Mouse (Mus musculus): ENCODE results near the gene Gale. TPM values are rescaled to one million over a fixed set of nuclear protein-coding genes. Genes with fewer than 3 reads are reported as not detected.

Gale gene
- polyA plus RNA-seq, 1 experiment = 37.0 TPM

DNA sequence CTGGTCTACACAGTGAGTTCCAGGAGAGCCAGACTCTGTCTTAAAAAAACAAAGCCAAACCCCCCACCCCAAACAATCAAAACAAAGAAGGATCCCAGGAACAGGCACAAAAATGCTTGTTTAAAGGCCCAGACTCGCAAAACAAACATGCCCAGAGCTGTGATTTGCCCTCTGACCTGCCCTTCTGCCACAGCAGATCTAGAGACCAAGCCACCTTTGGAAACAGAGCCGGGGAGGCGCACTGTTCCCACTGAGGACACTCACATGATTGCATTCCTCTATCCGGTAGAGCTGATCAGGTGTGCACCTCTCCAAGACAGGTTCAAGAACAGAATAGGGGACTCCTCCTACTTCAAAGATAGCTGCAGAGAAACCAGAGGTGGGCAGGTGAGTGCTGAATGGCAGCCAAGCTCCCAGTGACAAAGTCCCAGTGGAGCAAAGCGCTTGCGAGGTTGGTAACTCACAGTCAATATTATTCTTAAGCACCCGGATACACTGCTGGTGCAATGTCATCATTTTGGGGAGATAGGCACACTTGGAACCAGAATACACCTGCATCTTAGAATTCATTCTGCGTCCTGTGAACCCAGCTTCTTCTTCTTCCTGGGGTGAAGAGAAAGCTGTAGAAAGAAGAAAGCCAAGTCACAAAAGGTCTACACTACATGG lies 45.4 kb downstream of the Gale start:
- Histone ChIP-seq H3K4me3 (ENCODE audit: control insufficient read depth, insufficient read depth, low read length) (no peak overlapping the region), H3K4me1 (replicated peaks; ENCODE audit: control insufficient read depth, insufficient read depth, low read length) (no peaks in the 10 kb centered on the region), H3K27ac (ENCODE audit: control insufficient read depth, insufficient read depth, low read length) (no peak overlapping the region), H3K36me3 (ENCODE audit: control insufficient read depth, insufficient read depth, low read length) (peaks cover 96% of the 10 kb centered on the region), H3K27me3 (ENCODE audit: control insufficient read depth, insufficient read depth, low read length) (no peaks in the 10 kb centered on the region)
- WGBS = 97% methylated on average over 8 of the region's 8 CpGs
- no peak for DNase-seq
- no peak for TF ChIP-seq CTCF (IDR thresholded peaks at IDR 0.05; ENCODE audit: borderline replicate concordance, control insufficient read depth, extremely low read depth, insufficient read depth, low read length, poor library complexity)
- no peak for TF ChIP-seq POLR2A (IDR thresholded peaks at IDR 0.05; ENCODE audit: control insufficient read depth, extremely low read depth, insufficient read depth, low read length, poor library complexity)

DNA sequence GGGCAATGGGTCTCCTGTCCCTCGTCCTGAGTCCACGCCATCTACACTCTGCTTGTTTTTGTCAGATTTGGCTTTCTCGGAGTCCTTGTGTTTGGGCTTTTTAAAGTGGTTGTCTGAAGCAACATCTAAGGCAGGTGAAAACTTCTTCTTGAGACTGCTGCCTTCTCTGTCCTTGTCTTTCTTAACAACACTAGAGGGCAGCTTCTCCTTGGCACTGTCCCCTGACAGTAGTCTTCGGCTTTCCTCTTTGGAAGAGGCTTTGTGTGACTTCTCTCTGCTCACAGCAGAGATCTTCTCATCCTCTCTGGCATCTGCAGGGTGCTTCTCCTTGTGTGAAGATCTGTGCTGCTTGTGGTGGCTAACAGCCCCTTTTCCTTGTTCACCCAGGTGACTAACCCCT lies 47.1 kb downstream of the Gale start:
- H3K27ac ChIP-seq (ENCODE audit: control insufficient read depth, insufficient read depth, low read length) = no peak overlapping the region
- H3K36me3 ChIP-seq (ENCODE audit: control insufficient read depth, insufficient read depth, low read length) = peaks cover 85% of the 10 kb centered on the region
- no peak overlapping the region for H3K4me3 ChIP-seq (ENCODE audit: control insufficient read depth, insufficient read depth, low read length)
- no peaks in the 10 kb centered on the region for H3K27me3 ChIP-seq (ENCODE audit: control insufficient read depth, insufficient read depth, low read length)
- TF ChIP-seq CTCF (IDR thresholded peaks at IDR 0.05; ENCODE audit: borderline replicate concordance, control insufficient read depth, extremely low read depth, insufficient read depth, low read length, poor library complexity) = no peak
- no peak for TF ChIP-seq POLR2A (IDR thresholded peaks at IDR 0.05; ENCODE audit: control insufficient read depth, extremely low read depth, insufficient read depth, low read length, poor library complexity)
- DNase-seq = no peak
- 94% methylated on average over 4 of the region's 4 CpGs for WGBS
- H3K4me1 ChIP-seq (replicated peaks; ENCODE audit: control insufficient read depth, insufficient read depth, low read length) = no peaks in the 10 kb centered on the region

DNA sequence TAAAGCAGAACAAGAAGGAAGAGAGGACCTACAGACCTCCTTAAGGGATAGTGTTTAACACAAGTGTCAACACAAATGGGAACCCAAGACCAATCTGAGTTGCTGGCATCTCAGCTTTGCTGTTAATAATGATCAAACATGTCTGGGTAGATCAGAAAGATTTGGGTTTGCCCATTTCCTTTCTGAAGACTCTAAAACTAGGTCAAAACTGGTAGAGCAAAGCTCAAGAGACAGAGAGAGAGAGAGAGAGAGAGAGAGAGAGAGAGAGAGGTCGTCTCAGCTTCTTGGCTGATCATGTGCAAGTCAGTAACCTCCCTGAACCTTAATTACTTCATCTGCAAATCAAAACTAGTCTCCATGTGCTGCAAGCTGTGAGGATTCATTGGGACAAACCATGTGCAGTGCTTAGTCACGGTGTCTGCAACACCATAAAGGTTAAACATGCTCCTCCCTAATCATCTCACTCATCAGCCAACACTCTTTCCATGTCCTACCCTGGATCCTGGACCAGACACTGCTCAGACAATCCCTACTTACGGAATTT lies 52.6 kb downstream of the Gale start:
- Histone ChIP-seq H3K27ac (ENCODE audit: control insufficient read depth, insufficient read depth, low read length) (no peak overlapping the region; the same call in 1 of the 2 replicates), H3K4me3 (ENCODE audit: control insufficient read depth, insufficient read depth, low read length) (no peak overlapping the region), H3K27me3 (ENCODE audit: control insufficient read depth, insufficient read depth, low read length) (no peaks in the 10 kb centered on the region), H3K4me1 (replicated peaks; ENCODE audit: control insufficient read depth, insufficient read depth, low read length) (peaks cover 5% of the 10 kb centered on the region), H3K36me3 (ENCODE audit: control insufficient read depth, insufficient read depth, low read length) (peaks cover 34% of the 10 kb centered on the region)
- TF ChIP-seq CTCF (IDR thresholded peaks at IDR 0.05; ENCODE audit: borderline replicate concordance, control insufficient read depth, extremely low read depth, insufficient read depth, low read length, poor library complexity) (no peak), POLR2A (IDR thresholded peaks at IDR 0.05; ENCODE audit: control insufficient read depth, extremely low read depth, insufficient read depth, low read length, poor library complexity) (no peak)
- WGBS = 62% methylated on average over 3 of the region's 3 CpGs
- no peak for DNase-seq

Other genes starting within 250 kb of the Gale start
- gene Il22ra1, start 235.6 kb upstream of the Gale start, polyA plus RNA-seq (2012; rRNA removed) = 0.24 and 0.40 TPM in 2 replicates
- gene Myom3, start 204.0 kb upstream of the Gale start, polyA plus RNA-seq (2012; rRNA removed) = 0.08 and 0.13 TPM in 2 replicates
- 194 and 220 TPM in 2 replicates for gene Srsf10, start 108.0 kb upstream of the Gale start, polyA plus RNA-seq (2012; rRNA removed)
- gene Pnrc2, start 89.9 kb upstream of the Gale start, polyA plus RNA-seq (2012; rRNA removed) = 26.7 and 28.6 TPM in 2 replicates
- gene Cnr2, start 68.3 kb upstream of the Gale start, polyA plus RNA-seq (2012; rRNA removed) = 9.3 and 9.5 TPM in 2 replicates
- gene Fuca1, start 43.0 kb upstream of the Gale start, polyA plus RNA-seq (2012; rRNA removed) = 37.5 and 43.5 TPM in 2 replicates
- 46.4 and 53.1 TPM in 2 replicates for gene Hmgcl, start 17.3 kb upstream of the Gale start, polyA plus RNA-seq (2012; rRNA removed)
- gene Lypla2, start 8.9 kb downstream of the Gale start, polyA plus RNA-seq (2012; rRNA removed) = 214 and 224 TPM in 2 replicates
- 140 and 171 TPM in 2 replicates for gene Pithd1, start 23.5 kb downstream of the Gale start, polyA plus RNA-seq (2012; rRNA removed)
- gene Eloa, start 58.0 kb downstream of the Gale start, polyA plus RNA-seq (2012; rRNA removed) = 18.6 and 20.4 TPM in 2 replicates
- 418 and 466 TPM in 2 replicates for gene Rpl11, start 89.7 kb downstream of the Gale start, polyA plus RNA-seq (2012; rRNA removed)
- gene Id3, start 179.8 kb downstream of the Gale start, polyA plus RNA-seq (2012; rRNA removed) = 312 and 357 TPM in 2 replicates
- gene E2f2, start 208.7 kb downstream of the Gale start, polyA plus RNA-seq (2012; rRNA removed) = 164 and 208 TPM in 2 replicates
- 4.1 and 4.4 TPM in 2 replicates for gene Asap3, start 242.6 kb downstream of the Gale start, polyA plus RNA-seq (2012; rRNA removed)

All from thymus, adult 2 months (tissue).